Mouse (Mus musculus) cortical plate, adult 2 months (tissue): Measurements from ENCODE around the gene Tvp23a.

Source experiments
- CTCF ChIP-seq: fragments of 200-500 bp; IDR thresholded peaks from 2 replicates; pipeline ENCODE4 v1.5.1; 2011; ENCODE audit warnings: mild to moderate bottlenecking, control low read depth, low read length; ENCODE audit not compliant: insufficient read depth; ENCODE audit errors: extremely low read depth
- POLR2A ChIP-seq: fragments of 200-500 bp; IDR thresholded peaks from 2 replicates; pipeline ENCODE4 v1.6.1; 2011; ENCODE audit warnings: mild to moderate bottlenecking, low read length, control low read depth; ENCODE audit not compliant: insufficient read depth; ENCODE audit errors: extremely low read depth

- no peak for TF ChIP-seq CTCF
- no peak for TF ChIP-seq POLR2A
Observed at GRCm38 (mm10) chr16:10489483-10489882, 42.3 kb upstream of the Tvp23a start.
